Mouse (Mus musculus) cerebral cortex, adult 2 months (tissue): Measurements from ENCODE around the gene Sdk1.

ENCODE experiments used
- WGBS: fragments of 180-500 bp; shearing (Covaris S2); methylation state at CpG from one replicate; pipeline ENCODE4 v1.1.7; 2018; 5-methylcytosine and 5-hydroxymethylcytosine counted together

Gene Sdk1

GRCm38 (mm10) chr5:142262060-142262459, 1020.8 kb downstream of the Sdk1 start:
- WGBS: 39% methylated on average over 6 of the region's 6 CpGs
